ENCODE assay signal across 8 mouse cellular contexts in genomic region chr11:102294887-102295597, GRCm38 (mm10). TPM values are rescaled to one million over a fixed set of nuclear protein-coding genes. Genes with fewer than 3 reads are reported as not detected.
A peak's percentile ranks its signal among the peaks of the same experiment; 100 is the strongest.
DNase-seq lines count a peak whose midpoint lies in the region; ATAC-seq lines count a peak whose summit lies in the region.

No protein-coding gene starts in this region.

- H3K27ac ChIP-seq in kidney, embryonic 16.5 days (ENCODE audit: low read length): peak overlapping the region; percentile 99
- H3K27ac ChIP-seq in heart, embryonic 11.5 days (ENCODE audit: low read depth, low read length): peak overlapping the region; percentile 99
- H3K27ac ChIP-seq in midbrain, embryonic 15.5 days: peak overlapping the region; percentile 92

- H3K36me3 ChIP-seq in kidney, embryonic 16.5 days (ENCODE audit: insufficient read depth, low read length): peaks cover 39% of the 10 kb centered on the region
- peaks cover 25% of the 10 kb centered on the region for H3K36me3 ChIP-seq in heart, embryonic 11.5 days (ENCODE audit: control insufficient read depth, insufficient read depth, low read length)
- H3K36me3 ChIP-seq in midbrain, embryonic 15.5 days (replicated peaks): peaks cover 20% of the 10 kb centered on the region

- no peak for DNase-seq in kidney, adult 18-20 months
- peak; percentile 70 for DNase-seq in adipocyte (ENCODE audit: low spot score)
- peak; percentile 46 for DNase-seq in liver
- DNase-seq in thymus, postnatal 0 days (ENCODE audit: low spot score): peak; percentile 84
- DNase-seq in adrenal gland, postnatal 14 days: no peak

- H3K9me3 ChIP-seq in kidney, embryonic 16.5 days (ENCODE audit: low read length): no peaks in the 10 kb centered on the region
- H3K9me3 ChIP-seq in heart, embryonic 11.5 days (replicated peaks; ENCODE audit: control insufficient read depth, low read length): 0 out of 2 replicates have a peak, but pooled peaks cover 2% of the 10 kb centered on the region
- H3K9me3 ChIP-seq in midbrain, embryonic 15.5 days: no peaks in the 10 kb centered on the region

- no peaks in the 10 kb centered on the region for H3K27me3 ChIP-seq in kidney, embryonic 16.5 days (ENCODE audit: insufficient read depth, low read length)
- H3K27me3 ChIP-seq in heart, embryonic 11.5 days (ENCODE audit: control insufficient read depth, insufficient read depth, low read length): no peaks in the 10 kb centered on the region
- no peaks in the 10 kb centered on the region for H3K27me3 ChIP-seq in midbrain, embryonic 15.5 days (replicated peaks)

- H3K9ac ChIP-seq in kidney, embryonic 16.5 days (replicated peaks; ENCODE audit: low read length): peak overlapping the region; percentile 92
- H3K9ac ChIP-seq in heart, embryonic 11.5 days (ENCODE audit: low read depth, low read length): peak overlapping the region; percentile 93
- H3K9ac ChIP-seq in midbrain, embryonic 15.5 days: peak overlapping the region; percentile 92

- H3K4me2 ChIP-seq in kidney, embryonic 16.5 days (replicated peaks; ENCODE audit: low read depth, low read length): peak overlapping the region; percentile 70
- H3K4me2 ChIP-seq in heart, embryonic 11.5 days: peak overlapping the region; percentile 93
- H3K4me2 ChIP-seq in midbrain, embryonic 15.5 days: peak overlapping the region; percentile 94

- H3K4me1 ChIP-seq in kidney, embryonic 16.5 days (ENCODE audit: insufficient read depth, low read length): peaks cover 23% of the 10 kb centered on the region
- H3K4me1 ChIP-seq in heart, embryonic 11.5 days (ENCODE audit: control insufficient read depth, insufficient read depth, low read length): peaks cover 15% of the 10 kb centered on the region
- peaks cover 30% of the 10 kb centered on the region for H3K4me1 ChIP-seq in midbrain, embryonic 15.5 days

- peak overlapping the region; percentile 81 for H3K4me3 ChIP-seq in kidney, embryonic 16.5 days (ENCODE audit: low read length)
- peak overlapping the region; percentile 87 for H3K4me3 ChIP-seq in heart, embryonic 11.5 days (ENCODE audit: low read depth, low read length)
- peak overlapping the region; percentile 87 for H3K4me3 ChIP-seq in midbrain, embryonic 15.5 days

- 0 out of 2 replicates have a peak, but pooled peaks have one; percentile 1 for ATAC-seq in kidney, embryonic 16.5 days (ENCODE audit: low FRiP score, low TSS enrichment)
- no peak for ATAC-seq in heart, embryonic 11.5 days (replicated peaks; ENCODE audit: insufficient number of reproducible peaks, low FRiP score, low TSS enrichment)
- ATAC-seq in midbrain, embryonic 15.5 days (replicated peaks): 0 out of 2 replicates have a peak, but pooled peaks have one; percentile 1

- WGBS in kidney, embryonic 16.5 days: 70% methylated on average over 12 of the region's 12 CpGs
- WGBS in heart, embryonic 11.5 days (ENCODE audit: insufficient replicate concordance): 71% methylated on average over 12 of the region's 12 CpGs
- WGBS in midbrain, embryonic 15.5 days: 58% methylated on average over 12 of the region's 12 CpGs

RNA-seq across cellular contexts. Expression of gene Atxn7l3, which starts 1.4 kb away (rescaled TPM):
- 12.4 and 13.3 TPM in 2 replicates for polyA plus RNA-seq in kidney, embryonic 16.5 days (2015; fragmentation: Nextera tagmentation; extraction: Ambion mirVana)
- polyA plus RNA-seq in heart, embryonic 11.5 days (2014; fragmentation: Nextera tagmentation; extraction: Ambion mirVana): 9.9 and 12.0 TPM in 2 replicates
- 31.6 and 31.8 TPM in 2 replicates for polyA plus RNA-seq in midbrain, embryonic 15.5 days (2015; fragmentation: Nextera tagmentation; extraction: Ambion mirVana)
- polyA plus RNA-seq in thymus, postnatal 0 days (2015; fragmentation: Nextera tagmentation; extraction: Ambion mirVana): 13.1 and 15.4 TPM in 2 replicates
- 47.9 and 53.4 TPM in 2 replicates for total RNA-seq in adrenal gland, postnatal 14 days (2021)

RNA-seq across cellular contexts. Expression of gene Tmub2, which starts 10.3 kb away (rescaled TPM):
- polyA plus RNA-seq in kidney, embryonic 16.5 days (2015; fragmentation: Nextera tagmentation; extraction: Ambion mirVana): 64.4 and 66.7 TPM in 2 replicates
- 40.1 and 40.5 TPM in 2 replicates for polyA plus RNA-seq in heart, embryonic 11.5 days (2014; fragmentation: Nextera tagmentation; extraction: Ambion mirVana)
- polyA plus RNA-seq in midbrain, embryonic 15.5 days (2015; fragmentation: Nextera tagmentation; extraction: Ambion mirVana): 82.3 and 84.4 TPM in 2 replicates
- polyA plus RNA-seq in thymus, postnatal 0 days (2015; fragmentation: Nextera tagmentation; extraction: Ambion mirVana): 41.1 and 45.1 TPM in 2 replicates
- 40.1 and 40.4 TPM in 2 replicates for total RNA-seq in adrenal gland, postnatal 14 days (2021)

RNA-seq across cellular contexts. Expression of gene Ubtf, which starts 24.5 kb away (rescaled TPM):
- polyA plus RNA-seq in kidney, embryonic 16.5 days (2015; fragmentation: Nextera tagmentation; extraction: Ambion mirVana): 94.7 and 97.3 TPM in 2 replicates
- 52.4 and 56.4 TPM in 2 replicates for polyA plus RNA-seq in heart, embryonic 11.5 days (2014; fragmentation: Nextera tagmentation; extraction: Ambion mirVana)
- polyA plus RNA-seq in midbrain, embryonic 15.5 days (2015; fragmentation: Nextera tagmentation; extraction: Ambion mirVana): 82.8 and 83.9 TPM in 2 replicates
- 95.2 and 96.8 TPM in 2 replicates for polyA plus RNA-seq in thymus, postnatal 0 days (2015; fragmentation: Nextera tagmentation; extraction: Ambion mirVana)
- total RNA-seq in adrenal gland, postnatal 14 days (2021): 102 and 106 TPM in 2 replicates

RNA-seq across cellular contexts. Expression of gene Asb16, which starts 26.5 kb away (rescaled TPM):
- polyA plus RNA-seq in kidney, embryonic 16.5 days (2015; fragmentation: Nextera tagmentation; extraction: Ambion mirVana): not detected in 2 replicates
- 0.23 TPM in 1 of 2 replicates, not detected in the other for polyA plus RNA-seq in heart, embryonic 11.5 days (2014; fragmentation: Nextera tagmentation; extraction: Ambion mirVana)
- polyA plus RNA-seq in midbrain, embryonic 15.5 days (2015; fragmentation: Nextera tagmentation; extraction: Ambion mirVana): 0.05 TPM in 1 of 2 replicates, not detected in the other
- polyA plus RNA-seq in thymus, postnatal 0 days (2015; fragmentation: Nextera tagmentation; extraction: Ambion mirVana): 0.07 TPM in 1 of 2 replicates, not detected in the other
- total RNA-seq in adrenal gland, postnatal 14 days (2021): 0.11 and 0.19 TPM in 2 replicates

RNA-seq across cellular contexts. Expression of gene BC030867, which starts 46.4 kb away (rescaled TPM):
- 21.2 and 24.6 TPM in 2 replicates for polyA plus RNA-seq in kidney, embryonic 16.5 days (2015; fragmentation: Nextera tagmentation; extraction: Ambion mirVana)
- 12.7 and 13.2 TPM in 2 replicates for polyA plus RNA-seq in heart, embryonic 11.5 days (2014; fragmentation: Nextera tagmentation; extraction: Ambion mirVana)
- 2.2 and 2.5 TPM in 2 replicates for polyA plus RNA-seq in midbrain, embryonic 15.5 days (2015; fragmentation: Nextera tagmentation; extraction: Ambion mirVana)
- 8.6 and 11.4 TPM in 2 replicates for polyA plus RNA-seq in thymus, postnatal 0 days (2015; fragmentation: Nextera tagmentation; extraction: Ambion mirVana)
- total RNA-seq in adrenal gland, postnatal 14 days (2021): 1.7 and 2.3 TPM in 2 replicates

Comparison
In these comparisons a context has a peak if more than half of its experiments do, and no peak if none do; other contexts are left out.
1. DNase-seq: peak in adipocyte (single experiment), liver (single experiment) and thymus, postnatal 0 days (single experiment); none in kidney, adult 18-20 months (single experiment) and adrenal gland, postnatal 14 days (single experiment).
2. Peak in every context shown above with its lines, with median percentiles within 50 percentile points of each other: H3K27ac ChIP-seq, H3K4me2 ChIP-seq, H3K4me3 ChIP-seq and H3K9ac ChIP-seq.